Mouse (Mus musculus): ENCODE data around the gene Rgs9bp. TPM values are rescaled to one million over a fixed set of nuclear protein-coding genes. Genes with fewer than 3 reads are reported as not detected.
"Not testable (repeated sequence)": the region's sequence is repeated elsewhere in the genome, so short reads cannot be mapped to it uniquely, and the experiment has no call there.

The Rgs9bp gene
- polyA plus RNA-seq, 1 experiment from 2014 or later = 0.19 TPM

DNA sequence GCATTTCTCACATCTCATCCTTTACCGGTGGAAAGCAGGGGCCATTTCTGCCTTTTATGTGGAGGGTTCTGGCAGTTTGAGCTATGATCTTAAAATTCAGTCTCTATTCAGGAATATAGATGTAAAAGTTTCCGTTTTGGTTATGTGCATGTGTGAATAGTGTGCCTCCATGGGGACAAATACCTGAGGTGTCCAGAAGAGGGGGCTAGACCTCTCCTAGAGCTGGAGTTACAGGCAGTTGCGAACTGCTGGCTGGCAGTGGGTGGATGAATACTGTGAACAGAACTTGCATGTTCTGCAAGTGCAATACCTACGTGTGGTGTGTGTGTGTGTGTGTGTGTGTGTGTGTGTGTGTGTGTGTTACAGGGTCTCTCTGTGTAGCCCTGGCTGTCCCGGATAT, 2.7 kb downstream of the Rgs9bp start:
- ATAC-seq (ENCODE audit: insufficient number of reproducible peaks, low FRiP score, low TSS enrichment, low read depth) = no peak
- H3K9ac ChIP-seq = no peak overlapping the region
- H3K27me3 ChIP-seq = peaks cover 45% of the 10 kb centered on the region
- H3K4me1 ChIP-seq = peaks cover 22% of the 10 kb centered on the region
- no peaks in the 10 kb centered on the region for H3K36me3 ChIP-seq
- no peaks in the 10 kb centered on the region for H3K9me3 ChIP-seq (replicated peaks)
- H3K4me3 ChIP-seq (replicated peaks) = no peak overlapping the region
- no peak overlapping the region for H3K27ac ChIP-seq (replicated peaks)
- H3K4me2 ChIP-seq (replicated peaks) = no peak overlapping the region
- WGBS = 59% methylated on average over 5 of the region's 5 CpGs

- no peak overlapping the region for H3K27ac ChIP-seq (replicated peaks)
- H3K4me1 ChIP-seq = peaks cover 7% of the 10 kb centered on the region
- WGBS = 34% methylated on average over 4 of the region's 4 CpGs
- H3K9ac ChIP-seq = no peak overlapping the region
- no peaks in the 10 kb centered on the region for H3K36me3 ChIP-seq
- peaks cover 41% of the 10 kb centered on the region for H3K27me3 ChIP-seq
- ATAC-seq (ENCODE audit: insufficient number of reproducible peaks, low FRiP score, low TSS enrichment, low read depth) = no peak
- no peak overlapping the region for H3K4me2 ChIP-seq (replicated peaks)
- no peak overlapping the region for H3K4me3 ChIP-seq (replicated peaks)
- no peaks in the 10 kb centered on the region for H3K9me3 ChIP-seq (replicated peaks)
These were observed 5.5 kb downstream of the Rgs9bp start for GRCm38 (mm10) chr7:35579849-35580248.

DNA sequence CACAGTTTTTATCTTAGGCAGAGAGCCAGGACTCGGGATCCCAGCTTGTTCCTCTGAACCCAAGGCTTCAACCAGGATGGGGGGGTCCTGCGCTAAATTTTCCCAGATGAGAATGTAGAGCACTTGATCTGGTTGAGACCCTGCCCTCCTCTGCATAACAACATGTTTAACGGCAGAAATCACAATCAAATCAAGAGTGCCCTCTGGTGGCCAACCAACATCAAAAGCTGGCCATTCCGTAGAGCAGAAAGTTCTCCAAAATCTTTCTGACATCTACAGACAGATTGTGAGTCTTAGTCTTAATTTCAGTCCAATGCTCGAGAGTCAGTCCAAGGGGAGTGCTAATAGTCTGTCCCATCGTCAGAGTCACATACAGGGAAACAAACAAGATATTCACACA, 14.5 kb downstream of the Rgs9bp start:
- not testable (repeated sequence) for H3K27me3 ChIP-seq; H3K4me2 ChIP-seq (replicated peaks); H3K4me3 ChIP-seq (replicated peaks); H3K36me3 ChIP-seq; H3K4me1 ChIP-seq; H3K9me3 ChIP-seq (replicated peaks); H3K9ac ChIP-seq; H3K27ac ChIP-seq (replicated peaks); ATAC-seq (ENCODE audit: insufficient number of reproducible peaks, low FRiP score, low TSS enrichment, low read depth)
- 21% methylated on average over 6 of the region's 6 CpGs for WGBS

DNA sequence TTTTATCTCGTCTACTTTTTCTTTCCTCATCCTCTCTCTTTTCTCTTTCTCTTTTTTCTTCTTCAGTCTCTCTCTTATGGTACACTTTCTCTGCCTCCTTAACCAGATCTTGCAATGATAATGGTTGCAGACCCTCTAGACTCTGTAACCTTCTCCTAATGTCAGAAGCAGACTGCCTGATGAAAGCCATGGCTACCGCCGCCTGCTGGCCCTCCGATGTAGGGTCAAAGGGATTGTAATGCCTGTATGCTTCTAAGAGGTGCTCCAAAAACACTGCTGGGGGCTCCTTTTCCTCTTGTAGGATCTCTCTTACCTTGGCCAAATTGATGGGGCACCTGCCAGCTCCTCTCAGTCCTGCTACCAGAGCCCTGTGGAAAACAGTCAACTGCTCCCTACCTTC, 15.7 kb downstream of the Rgs9bp start:
- H3K36me3 ChIP-seq; H3K27me3 ChIP-seq; H3K4me1 ChIP-seq; ATAC-seq (ENCODE audit: insufficient number of reproducible peaks, low FRiP score, low TSS enrichment, low read depth); H3K9me3 ChIP-seq (replicated peaks); H3K27ac ChIP-seq (replicated peaks); H3K4me3 ChIP-seq (replicated peaks); H3K4me2 ChIP-seq (replicated peaks); H3K9ac ChIP-seq: not testable (repeated sequence)
- whole genome bisulfite sequencing = 93% methylated on average over 4 of the region's 4 CpGs

- H3K36me3 ChIP-seq; ATAC-seq (ENCODE audit: insufficient number of reproducible peaks, low FRiP score, low TSS enrichment, low read depth); H3K27me3 ChIP-seq; H3K4me3 ChIP-seq (replicated peaks); H3K9me3 ChIP-seq (replicated peaks); H3K9ac ChIP-seq; H3K4me1 ChIP-seq; H3K4me2 ChIP-seq (replicated peaks); H3K27ac ChIP-seq (replicated peaks): not testable (repeated sequence)
- WGBS = 78% methylated on average over 13 of the region's 13 CpGs
These were observed 19.4 kb downstream of the Rgs9bp start for GRCm38 (mm10) chr7:35565965-35566364.

DNA sequence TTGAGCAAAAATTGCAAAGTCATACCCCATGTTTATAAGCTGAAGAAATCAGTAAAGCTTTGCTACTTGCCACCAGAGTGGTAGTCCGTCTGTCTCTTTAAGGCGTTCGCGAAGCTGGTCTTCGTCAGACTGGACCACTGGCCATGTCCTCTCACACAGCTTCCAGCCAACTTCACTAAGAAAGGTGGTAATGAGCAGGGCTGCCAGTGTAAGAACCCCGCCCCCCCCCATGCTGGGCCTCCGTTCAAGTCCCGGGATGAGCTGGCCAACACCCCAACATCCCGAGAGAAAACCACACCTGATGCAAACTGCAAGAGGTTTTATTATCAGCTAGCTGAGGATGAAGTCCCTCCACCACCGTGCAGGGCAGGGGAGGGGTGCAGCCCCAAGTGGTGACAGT, 20.5 kb downstream of the Rgs9bp start:
- not testable (repeated sequence) for H3K4me3 ChIP-seq (replicated peaks); ATAC-seq (ENCODE audit: insufficient number of reproducible peaks, low FRiP score, low TSS enrichment, low read depth); H3K9me3 ChIP-seq (replicated peaks); H3K4me2 ChIP-seq (replicated peaks); H3K27ac ChIP-seq (replicated peaks); H3K9ac ChIP-seq; H3K36me3 ChIP-seq; H3K4me1 ChIP-seq; H3K27me3 ChIP-seq
- WGBS = 81% methylated on average over 10 of the region's 10 CpGs

GRCm38 (mm10) chr7:35564067-35564865, 21.1 kb downstream of the Rgs9bp start:
- H3K4me1 ChIP-seq = no peaks in the 10 kb centered on the region
- no peaks in the 10 kb centered on the region for H3K27me3 ChIP-seq
- no peak overlapping the region for H3K27ac ChIP-seq (replicated peaks)
- no peak for ATAC-seq (ENCODE audit: insufficient number of reproducible peaks, low FRiP score, low TSS enrichment, low read depth)
- H3K4me2 ChIP-seq (replicated peaks) = no peak overlapping the region
- H3K4me3 ChIP-seq (replicated peaks) = no peak overlapping the region
- WGBS = 87% methylated on average over 2 of the region's 2 CpGs
- H3K36me3 ChIP-seq = no peaks in the 10 kb centered on the region
- H3K9me3 ChIP-seq (replicated peaks) = no peaks in the 10 kb centered on the region
- H3K9ac ChIP-seq = no peak overlapping the region

DNA sequence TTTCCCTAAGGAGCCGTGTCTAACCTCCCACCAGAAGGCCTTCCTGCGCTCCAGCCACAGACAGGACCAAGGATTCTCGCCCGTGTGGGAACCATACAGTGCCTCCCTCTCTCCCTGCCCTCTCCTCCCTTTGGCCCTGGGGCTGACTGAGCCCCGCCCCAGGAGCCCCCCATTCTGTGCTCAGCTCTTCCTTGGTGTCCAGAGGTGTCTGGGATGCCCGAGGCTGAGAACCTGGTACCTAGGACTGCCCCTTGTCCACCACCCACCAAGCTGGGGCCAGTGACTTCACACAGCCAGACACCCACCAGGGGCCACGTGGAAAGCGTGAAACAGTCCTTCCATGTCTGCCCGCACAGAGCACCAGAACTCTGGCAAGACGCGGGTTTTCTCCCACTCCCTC, 22.3 kb downstream of the Rgs9bp start:
- Histone ChIP-seq H3K9ac (no peak overlapping the region), H3K4me1 (no peaks in the 10 kb centered on the region), H3K36me3 (no peaks in the 10 kb centered on the region), H3K27me3 (no peaks in the 10 kb centered on the region), H3K9me3 (replicated peaks) (no peaks in the 10 kb centered on the region), H3K4me3 (replicated peaks) (no peak overlapping the region), H3K4me2 (replicated peaks) (no peak overlapping the region), H3K27ac (replicated peaks) (no peak overlapping the region)
- WGBS = 60% methylated on average over 11 of the region's 11 CpGs
- no peak for ATAC-seq (ENCODE audit: insufficient number of reproducible peaks, low FRiP score, low TSS enrichment, low read depth)

DNA sequence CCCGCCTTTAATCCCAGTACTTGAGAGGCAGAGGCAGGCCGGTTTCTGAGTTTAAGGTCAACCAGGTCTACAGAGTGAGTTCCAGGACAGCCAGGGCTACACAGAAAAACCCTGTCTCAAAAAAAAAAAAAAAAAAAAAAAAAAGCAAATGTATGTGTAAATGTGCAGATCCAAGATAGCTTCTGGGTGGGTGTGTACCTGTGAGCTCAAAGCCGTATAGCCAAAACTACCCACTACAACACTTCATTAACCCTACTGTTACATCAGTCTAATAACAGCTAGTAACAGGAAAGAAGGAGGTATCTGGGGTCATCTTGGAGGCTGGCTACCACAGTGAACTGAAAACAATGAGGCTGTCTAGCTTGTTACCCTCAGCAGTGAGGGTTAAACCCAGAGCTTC, 25.5 kb downstream of the Rgs9bp start:
- Histone ChIP-seq H3K9ac (no peak overlapping the region), H3K4me3 (replicated peaks) (no peak overlapping the region), H3K4me2 (replicated peaks) (no peak overlapping the region), H3K36me3 (no peaks in the 10 kb centered on the region), H3K4me1 (peaks cover 4% of the 10 kb centered on the region; the same call in 1 of the 2 replicates), H3K9me3 (replicated peaks) (no peaks in the 10 kb centered on the region), H3K27me3 (no peaks in the 10 kb centered on the region), H3K27ac (replicated peaks) (no peak overlapping the region)
- ATAC-seq (ENCODE audit: insufficient number of reproducible peaks, low FRiP score, low TSS enrichment, low read depth) = no peak
- WGBS = 86% methylated on average over 3 of the region's 3 CpGs

GRCm38 (mm10) chr7:35558681-35559080, 26.7 kb downstream of the Rgs9bp start:
- Histone ChIP-seq H3K27ac (replicated peaks) (no peak overlapping the region), H3K4me1 (peaks cover 12% of the 10 kb centered on the region; the same call in 1 of the 2 replicates), H3K4me3 (replicated peaks) (no peak overlapping the region), H3K9me3 (replicated peaks) (no peaks in the 10 kb centered on the region), H3K4me2 (replicated peaks) (no peak overlapping the region), H3K27me3 (no peaks in the 10 kb centered on the region), H3K36me3 (no peaks in the 10 kb centered on the region), H3K9ac (no peak overlapping the region)
- WGBS = 48% methylated on average over 2 of the region's 2 CpGs
- ATAC-seq (ENCODE audit: insufficient number of reproducible peaks, low FRiP score, low TSS enrichment, low read depth) = no peak

- no peak for ATAC-seq (ENCODE audit: insufficient number of reproducible peaks, low FRiP score, low TSS enrichment, low read depth)
- WGBS = 79% methylated on average over 3 of the region's 3 CpGs
- H3K4me2 ChIP-seq (replicated peaks) = no peak overlapping the region
These were observed 27.8 kb downstream of the Rgs9bp start for GRCm38 (mm10) chr7:35557577-35557976.

DNA sequence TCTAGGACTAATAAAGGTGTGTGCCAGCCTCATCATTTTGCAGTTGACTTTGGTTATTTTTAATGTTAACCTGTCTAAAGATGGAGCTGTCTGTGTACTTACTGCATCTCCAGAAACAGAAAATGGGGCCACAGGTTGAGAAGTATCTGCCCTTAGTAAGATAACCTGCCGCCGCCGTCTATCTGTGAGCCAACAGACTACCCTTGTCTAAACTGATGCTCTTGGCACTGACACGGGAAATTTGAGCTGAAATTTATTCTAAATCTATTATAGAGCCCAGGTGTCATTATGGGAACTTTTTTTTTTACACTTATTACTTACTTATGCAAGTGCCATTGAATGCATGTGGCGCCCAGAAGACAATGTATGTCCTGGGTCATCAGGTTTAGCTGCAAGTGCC, 28.5 kb downstream of the Rgs9bp start:
- H3K4me2 ChIP-seq (replicated peaks) = no peak overlapping the region
- H3K27me3 ChIP-seq = no peaks in the 10 kb centered on the region
- H3K9me3 ChIP-seq (replicated peaks) = no peaks in the 10 kb centered on the region
- H3K4me1 ChIP-seq = peaks cover 12% of the 10 kb centered on the region; the same call in 1 of the 2 replicates
- no peak overlapping the region for H3K4me3 ChIP-seq (replicated peaks)
- ATAC-seq (ENCODE audit: insufficient number of reproducible peaks, low FRiP score, low TSS enrichment, low read depth) = no peak
- H3K9ac ChIP-seq = no peak overlapping the region
- no peaks in the 10 kb centered on the region for H3K36me3 ChIP-seq
- H3K27ac ChIP-seq (replicated peaks) = no peak overlapping the region
- 86% methylated on average over 5 of the region's 5 CpGs for WGBS

More at GRCm38 (mm10) chr7:35557577-35557976, 27.8 kb downstream of the Rgs9bp start:
- Histone ChIP-seq H3K36me3 (no peaks in the 10 kb centered on the region), H3K4me3 (replicated peaks) (no peak overlapping the region), H3K9ac (no peak overlapping the region), H3K27ac (replicated peaks) (no peak overlapping the region), H3K9me3 (replicated peaks) (no peaks in the 10 kb centered on the region), H3K4me1 (peaks cover 12% of the 10 kb centered on the region; the same call in 1 of the 2 replicates), H3K27me3 (no peaks in the 10 kb centered on the region)
